Mouse (Mus musculus): Measurements from ENCODE around the gene Gpc2. TPM values are rescaled to one million over a fixed set of nuclear protein-coding genes. Genes with fewer than 3 reads are reported as not detected.

Gpc2 gene
- total RNA-seq, 2 experiments from 2014 or later: 1.7 TPM; not detected in 1

DNA sequence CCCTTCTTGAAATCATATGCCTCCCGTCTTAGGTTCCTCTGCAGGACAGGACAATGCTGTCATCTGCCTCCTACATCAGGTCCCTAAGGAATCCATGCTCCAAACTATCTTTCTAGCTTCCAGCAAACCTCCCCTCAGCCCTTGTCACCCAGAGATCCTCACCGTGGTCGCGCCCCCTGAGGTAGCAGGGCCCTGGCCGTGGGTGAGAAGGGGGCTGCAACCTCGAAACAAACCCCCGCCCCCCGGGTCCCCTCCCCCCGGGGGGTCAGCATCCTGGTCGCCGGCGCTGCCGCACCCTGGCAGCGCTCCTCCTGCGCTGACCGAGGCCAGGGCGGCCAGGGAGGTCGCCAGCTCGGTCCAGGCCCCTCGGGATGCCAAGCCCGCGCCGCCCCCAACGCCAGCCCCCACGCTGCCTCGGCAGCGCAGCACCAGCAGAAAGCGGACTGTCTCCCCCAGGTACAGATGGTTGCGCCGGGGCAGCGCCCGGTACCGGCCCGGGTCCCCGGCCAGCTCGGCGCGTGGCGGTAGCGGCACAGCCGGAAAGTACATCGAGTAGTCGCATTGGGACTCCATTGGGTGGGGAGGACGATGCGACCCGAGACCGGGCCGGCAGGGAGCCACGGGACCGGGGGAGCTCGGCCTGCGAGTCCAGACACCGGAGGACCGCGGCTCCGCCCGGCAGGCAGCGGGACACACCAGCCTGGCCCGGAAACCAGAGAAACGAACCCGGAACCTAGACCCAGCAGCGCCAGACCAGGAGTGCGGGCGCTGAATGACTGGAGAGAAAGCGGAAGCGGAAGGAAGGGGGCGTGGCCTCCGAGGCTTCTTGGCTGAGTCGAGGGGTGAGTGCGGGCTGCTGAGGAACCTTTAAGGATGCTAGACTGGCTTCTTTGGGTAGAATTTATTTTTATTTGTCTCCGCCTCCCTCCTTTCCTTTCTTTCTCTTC lies 16.3 kb downstream of the Gpc2 start, which contains the start of gene BC037034:
BC037034 (minus strand) TSS at position 774 of the 947 bp plus-strand sequence.
- ATAC-seq (replicated peaks; ENCODE audit: low FRiP score, poor library complexity, severe bottlenecking): peak; percentile 94

DNA sequence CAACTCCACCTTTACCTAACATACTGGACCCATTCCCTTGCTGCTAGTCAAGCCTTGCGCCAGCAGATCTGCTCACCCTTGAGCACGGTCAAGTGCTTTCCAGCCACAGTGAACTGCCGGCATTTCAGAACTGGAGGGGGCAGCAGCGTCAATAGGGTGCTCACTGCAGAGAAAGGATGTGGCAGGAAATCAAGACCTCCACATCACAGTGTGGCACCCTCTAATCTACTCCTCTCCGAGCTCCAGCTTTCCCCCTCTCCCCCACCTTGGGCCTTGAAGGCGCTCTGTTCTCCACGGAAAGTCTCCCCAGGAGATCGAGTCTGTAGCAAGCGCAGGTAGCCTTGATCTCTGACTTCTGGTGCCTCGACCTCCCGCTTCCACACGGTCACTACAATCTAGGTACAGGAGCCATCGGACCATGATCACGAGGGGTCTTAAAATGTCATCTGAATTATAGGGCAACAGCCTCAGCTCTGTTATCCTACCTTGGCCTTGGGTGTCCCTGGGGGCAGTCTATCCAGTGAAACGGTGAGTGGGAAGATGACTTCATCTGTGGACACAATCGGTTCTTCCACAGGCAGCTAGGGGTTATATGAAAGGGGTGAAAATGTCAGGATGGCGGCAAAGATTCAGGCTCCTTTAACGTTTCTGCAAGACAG lies 17.1 kb downstream of the Gpc2 start:
- ATAC-seq (replicated peaks; ENCODE audit: low FRiP score, poor library complexity, severe bottlenecking): no peak

DNA sequence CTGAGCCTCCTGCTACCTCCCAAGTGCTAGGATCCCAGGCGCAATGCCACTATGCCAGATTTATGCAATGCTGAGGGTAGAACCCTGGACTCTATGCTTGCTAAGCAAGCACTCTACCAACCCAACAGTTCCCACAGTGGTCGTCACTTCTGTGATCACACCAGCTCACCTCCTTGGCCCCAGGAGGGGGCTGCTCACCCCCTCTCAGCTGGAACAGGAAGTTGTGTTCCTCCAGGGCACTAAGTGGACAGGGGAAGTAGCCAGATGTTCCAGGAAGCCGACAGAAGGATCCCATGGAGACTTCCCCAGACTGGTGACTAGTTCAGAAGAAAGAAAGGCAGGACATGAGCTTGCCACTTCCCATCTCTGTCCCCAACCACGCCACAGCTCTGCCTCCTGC lies 17.8 kb downstream of the Gpc2 start:
- ATAC-seq (replicated peaks; ENCODE audit: low FRiP score, poor library complexity, severe bottlenecking): no peak

DNA sequence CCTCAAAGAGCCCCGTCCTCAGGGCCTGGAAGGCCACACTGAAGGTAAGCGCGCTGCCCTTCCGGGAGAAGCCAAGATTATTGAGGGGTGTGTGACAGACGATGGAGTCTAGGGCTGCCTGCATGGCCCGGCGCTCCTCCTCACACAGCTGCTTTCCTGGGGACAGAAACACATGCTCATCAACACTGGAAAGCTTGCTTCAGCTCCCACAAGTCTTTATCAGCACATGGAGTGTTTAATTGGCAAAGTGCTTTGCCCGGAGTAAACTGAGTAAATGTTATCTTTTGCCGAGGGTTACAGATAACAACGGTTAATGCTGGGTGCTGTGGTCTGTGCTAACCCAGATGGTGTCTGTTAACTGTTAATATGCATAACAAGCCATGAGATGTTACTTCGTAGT lies 19.0 kb downstream of the Gpc2 start:
- ATAC-seq (replicated peaks; ENCODE audit: low FRiP score, poor library complexity, severe bottlenecking): no peak

DNA sequence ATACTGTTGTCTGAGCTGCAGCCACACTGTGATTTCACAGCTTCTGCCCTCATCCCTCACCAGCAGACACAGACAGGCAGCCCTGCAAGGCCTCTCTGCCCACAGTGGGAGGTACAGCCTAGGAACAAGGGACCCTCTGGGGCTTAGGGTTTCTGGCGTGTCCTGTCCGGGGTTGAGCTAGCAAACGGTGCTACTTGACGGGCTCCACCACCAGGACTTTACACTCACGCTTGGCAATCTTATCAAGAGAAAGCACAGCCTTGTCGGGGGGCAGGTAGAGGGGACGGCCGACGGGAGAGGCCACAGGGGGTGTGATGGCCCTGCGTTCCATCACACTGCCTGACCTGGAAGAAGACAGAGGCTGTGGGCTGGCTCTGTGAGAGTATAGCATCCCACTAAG lies 19.8 kb downstream of the Gpc2 start:
- ATAC-seq (replicated peaks; ENCODE audit: low FRiP score, poor library complexity, severe bottlenecking): no peak

DNA sequence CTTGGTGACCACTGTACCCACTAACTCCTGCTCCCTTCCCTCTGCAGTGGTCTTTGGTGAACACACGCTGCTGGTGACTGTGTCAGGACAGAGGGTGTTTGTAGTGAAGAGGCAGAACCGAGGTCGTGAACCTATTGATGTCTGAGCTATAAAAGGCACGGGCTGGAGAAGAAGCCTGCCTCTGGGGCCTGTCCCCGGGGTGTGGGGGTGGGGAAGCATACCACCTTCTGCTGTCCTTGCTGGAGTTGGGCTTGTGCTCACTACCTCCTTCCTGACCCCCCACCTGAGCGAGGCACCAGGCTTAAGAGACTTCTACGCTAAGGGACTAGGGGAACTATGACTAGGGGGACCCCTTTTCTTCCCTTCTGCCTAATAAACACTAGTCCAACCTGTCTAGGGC lies 20.8 kb downstream of the Gpc2 start:
- ATAC-seq (replicated peaks; ENCODE audit: low FRiP score, poor library complexity, severe bottlenecking): no peak

DNA sequence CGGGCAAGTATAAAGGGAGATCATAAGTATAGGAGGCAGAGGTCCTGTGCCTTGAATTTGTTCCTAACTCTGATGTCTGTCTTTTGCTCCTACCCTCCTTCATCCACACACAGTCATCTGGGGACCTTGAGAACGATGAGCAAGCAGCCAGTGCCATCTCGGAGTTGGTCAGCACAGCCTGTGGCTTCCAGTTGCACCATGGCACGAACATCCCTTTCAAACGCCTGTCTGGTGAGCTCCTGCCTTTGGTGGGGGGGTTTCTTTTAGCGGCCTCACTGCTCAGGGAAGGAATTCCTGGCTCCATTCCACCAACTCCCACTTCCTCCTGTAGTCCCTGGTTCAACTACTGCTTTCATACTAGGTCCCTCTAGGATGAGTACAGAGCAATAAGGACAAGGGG lies 21.3 kb downstream of the Gpc2 start:
- no peak for ATAC-seq (replicated peaks; ENCODE audit: low FRiP score, poor library complexity, severe bottlenecking)

DNA sequence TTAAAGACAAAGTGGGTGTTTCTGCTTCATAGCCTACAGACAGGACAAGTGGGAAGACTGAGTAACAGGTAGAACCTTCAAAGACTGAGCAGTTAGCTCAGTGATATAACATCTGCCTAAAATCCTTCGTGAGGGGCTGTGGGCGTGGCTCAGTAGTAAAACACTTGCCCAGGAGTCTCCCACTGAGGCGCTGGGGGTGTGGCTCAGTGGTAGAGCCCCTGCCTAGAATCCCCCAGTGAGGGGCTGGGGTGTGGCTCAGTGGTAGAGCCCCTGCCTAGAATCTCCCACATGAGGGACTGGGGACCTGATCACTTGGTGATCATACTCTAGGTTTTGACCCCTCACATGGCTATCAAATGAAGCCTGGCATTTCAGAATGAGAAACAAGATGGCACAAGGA lies 21.7 kb downstream of the Gpc2 start:
- no peak for ATAC-seq (replicated peaks; ENCODE audit: low FRiP score, poor library complexity, severe bottlenecking)

DNA sequence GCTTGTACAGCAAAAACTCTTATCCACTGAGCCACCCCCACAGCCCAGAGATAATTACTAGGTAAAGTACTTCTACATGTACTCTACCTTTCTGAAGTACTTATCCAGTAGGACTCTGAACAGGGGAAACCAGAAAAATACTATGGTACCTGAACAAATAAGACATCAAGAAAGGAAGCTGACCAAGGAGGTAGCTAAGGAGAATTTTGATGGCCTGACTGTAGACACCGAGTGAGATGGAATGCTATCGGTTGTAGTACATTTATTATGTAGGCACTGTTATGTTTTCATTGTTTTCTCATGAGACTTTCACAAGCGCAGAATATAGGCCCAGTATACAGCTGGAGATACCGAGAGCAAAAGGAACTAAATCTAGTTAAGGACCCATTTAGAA lies 22.2 kb downstream of the Gpc2 start:
- no peak for ATAC-seq (replicated peaks; ENCODE audit: low FRiP score, poor library complexity, severe bottlenecking)

DNA sequence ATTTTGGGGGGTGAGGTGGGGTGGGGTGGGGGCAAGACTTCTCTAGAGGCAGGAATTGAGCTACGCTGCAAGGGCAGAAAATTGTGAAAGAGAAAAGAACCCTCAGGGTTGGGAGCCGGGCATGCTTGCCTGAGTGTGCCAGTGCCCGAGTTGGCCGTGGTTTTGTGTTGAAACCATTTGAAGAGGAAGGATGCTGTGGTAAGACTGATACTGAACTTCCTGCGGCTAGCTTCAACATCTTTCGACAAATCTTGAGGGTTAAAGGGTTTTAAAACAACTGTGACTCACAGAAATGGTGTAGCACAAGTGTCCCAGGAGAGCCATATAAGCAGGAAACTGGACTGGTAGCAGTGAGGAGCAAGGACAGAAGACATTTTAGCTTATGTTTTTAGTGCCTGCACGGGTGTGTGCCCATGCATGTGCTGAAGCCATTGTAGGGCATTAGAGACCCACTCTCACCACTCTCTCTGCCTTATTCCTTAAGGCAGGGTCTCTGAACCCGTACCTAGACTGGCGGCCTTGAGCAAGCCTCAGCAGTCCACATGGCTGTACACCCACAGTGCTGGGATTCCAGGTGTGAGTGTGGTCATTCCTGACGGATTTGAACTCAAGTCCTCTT lies 22.7 kb downstream of the Gpc2 start:
- no peak for ATAC-seq (replicated peaks; ENCODE audit: low FRiP score, poor library complexity, severe bottlenecking)

DNA sequence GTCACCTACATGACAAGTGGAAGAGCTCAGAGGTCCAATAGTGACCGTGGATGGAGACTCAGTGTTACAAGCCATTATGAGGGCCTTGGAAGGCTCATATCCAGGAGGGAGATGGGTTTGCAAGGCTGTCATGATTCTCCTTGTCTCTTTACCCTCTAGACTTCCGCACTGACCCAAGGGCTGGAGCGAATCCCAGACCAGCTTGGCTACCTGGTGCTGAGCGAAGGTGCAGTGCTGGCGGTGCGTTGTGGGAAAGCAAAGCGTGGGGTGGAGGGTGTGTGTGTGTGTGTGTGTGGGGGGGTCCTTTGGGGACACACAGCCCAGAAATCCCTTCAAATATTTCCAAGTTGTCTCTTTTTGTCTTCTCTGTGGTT lies 23.7 kb downstream of the Gpc2 start:
- no peak; the same call in 1 of the 2 replicates for ATAC-seq (replicated peaks; ENCODE audit: low FRiP score, poor library complexity, severe bottlenecking)

DNA sequence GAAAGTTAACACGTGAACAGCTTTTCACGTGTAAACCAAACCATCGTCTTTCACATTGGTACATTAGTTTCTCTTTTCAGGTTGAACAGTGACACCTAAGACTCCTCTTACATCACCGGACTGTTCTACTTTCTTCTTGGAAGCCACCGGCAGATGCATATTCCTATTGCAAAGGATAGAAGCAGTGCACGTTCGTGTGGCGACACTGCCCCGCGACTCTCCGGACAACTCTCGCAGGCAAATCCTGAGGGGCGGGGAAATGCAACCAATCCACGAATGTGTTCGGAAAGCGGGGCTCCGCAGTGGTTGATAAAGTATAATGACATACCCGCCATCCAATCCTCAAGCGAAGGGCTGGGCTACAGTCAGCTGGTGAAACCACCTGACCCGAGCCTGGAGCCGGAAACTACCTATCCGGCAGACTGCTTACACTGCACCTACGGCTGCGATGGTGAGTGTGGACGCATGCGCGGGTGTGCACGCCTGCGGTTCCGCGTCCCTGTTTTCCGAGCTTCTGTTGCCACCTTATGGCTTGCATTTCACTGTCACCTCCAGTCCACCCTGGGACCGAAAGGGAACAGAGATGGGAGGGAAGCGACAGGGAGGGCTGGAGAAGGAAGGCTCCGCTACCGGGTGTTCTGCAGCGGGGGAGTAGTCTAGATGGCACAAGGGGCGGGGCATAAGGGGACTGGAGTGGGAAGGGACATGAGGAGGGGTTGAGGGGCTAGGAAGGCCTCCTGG lies 24.3 kb downstream of the Gpc2 start, which contains the start of gene Lamtor4:
Lamtor4 (plus strand) TSS at position 130 of the 741 bp plus-strand sequence.
- peak; percentile 98 for ATAC-seq (replicated peaks; ENCODE audit: low FRiP score, poor library complexity, severe bottlenecking)

DNA sequence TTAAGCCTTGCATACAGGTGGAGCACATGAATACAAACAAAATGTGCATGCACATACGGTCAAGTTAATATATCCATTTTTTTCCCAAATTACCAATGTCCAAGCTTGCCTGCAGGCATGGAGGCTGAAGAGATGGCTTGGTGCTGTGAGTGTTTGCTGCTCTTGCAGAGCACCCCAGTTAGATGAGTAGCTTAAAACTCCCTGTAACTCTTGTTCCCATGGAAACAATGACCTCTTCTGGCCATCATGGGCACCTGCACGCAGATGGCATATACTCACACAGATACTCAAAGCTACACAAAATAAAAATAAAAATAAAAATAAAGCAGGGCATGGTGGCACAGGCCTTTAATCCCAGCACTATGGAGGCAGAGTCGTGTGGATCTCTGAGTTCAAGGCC lies 26.7 kb downstream of the Gpc2 start:
- no peak for ATAC-seq (replicated peaks; ENCODE audit: low FRiP score, poor library complexity, severe bottlenecking)

DNA sequence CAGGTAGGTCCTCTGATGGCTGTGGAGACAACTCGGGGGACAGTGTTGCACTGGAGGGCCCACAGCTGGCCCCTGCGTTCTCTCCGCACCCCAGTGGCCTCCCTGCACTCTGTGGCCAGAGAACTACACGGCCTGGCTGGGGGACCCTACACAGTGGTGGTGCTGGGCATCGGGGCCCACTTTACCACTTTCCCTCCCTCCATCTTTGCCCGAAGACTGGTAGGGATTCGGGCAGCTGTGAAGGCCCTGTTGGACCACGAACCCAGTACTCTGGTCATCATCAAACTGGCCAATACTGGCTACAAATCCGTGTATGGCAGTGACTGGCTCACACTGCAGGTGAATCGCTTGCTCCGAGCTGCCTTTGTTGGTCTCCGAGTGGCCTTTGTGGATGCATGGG lies 28.7 kb downstream of the Gpc2 start:
- no peak for ATAC-seq (replicated peaks; ENCODE audit: low FRiP score, poor library complexity, severe bottlenecking)

DNA sequence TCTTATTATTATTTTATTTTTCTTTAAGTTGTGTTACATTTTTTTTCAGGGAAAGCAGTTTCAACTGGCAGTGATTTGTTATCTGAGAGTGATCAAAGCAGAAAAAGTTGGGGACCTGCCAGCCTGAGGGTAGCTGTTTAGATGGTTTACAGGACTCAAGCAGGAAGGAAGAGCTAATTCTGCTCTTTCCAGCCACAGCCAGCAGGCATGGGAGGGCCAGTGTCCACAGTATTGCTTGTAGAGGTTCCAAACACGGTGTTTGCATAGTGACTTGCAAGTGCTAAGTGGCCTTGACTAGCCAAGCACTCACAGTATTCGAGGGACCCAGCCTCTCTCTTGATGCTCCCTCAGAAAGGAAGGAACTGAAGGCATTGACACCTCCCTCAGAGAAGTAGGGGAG lies 38.3 kb downstream of the Gpc2 start:
- no peak for ATAC-seq (replicated peaks; ENCODE audit: low FRiP score, poor library complexity, severe bottlenecking)

DNA sequence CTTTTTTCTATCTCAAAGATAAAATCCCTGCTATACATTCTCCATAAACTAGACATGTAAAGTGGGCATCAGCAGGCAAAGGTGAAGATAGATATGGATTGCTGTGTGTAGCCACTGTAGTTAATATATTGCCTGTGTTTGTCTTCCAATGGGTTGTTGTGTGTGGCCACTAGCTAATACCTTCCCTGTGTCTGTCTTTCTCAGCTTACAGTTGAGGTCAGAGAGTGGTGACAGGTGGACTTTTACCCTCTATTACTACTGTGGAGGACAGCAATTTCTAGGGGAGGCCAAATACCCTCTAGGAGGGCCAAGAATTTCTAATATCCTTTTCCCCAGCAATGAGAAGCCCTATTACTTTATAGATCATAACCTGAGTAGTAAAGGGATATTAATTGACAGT lies 45.6 kb downstream of the Gpc2 start:
- ATAC-seq (replicated peaks; ENCODE audit: low FRiP score, poor library complexity, severe bottlenecking): no peak

DNA sequence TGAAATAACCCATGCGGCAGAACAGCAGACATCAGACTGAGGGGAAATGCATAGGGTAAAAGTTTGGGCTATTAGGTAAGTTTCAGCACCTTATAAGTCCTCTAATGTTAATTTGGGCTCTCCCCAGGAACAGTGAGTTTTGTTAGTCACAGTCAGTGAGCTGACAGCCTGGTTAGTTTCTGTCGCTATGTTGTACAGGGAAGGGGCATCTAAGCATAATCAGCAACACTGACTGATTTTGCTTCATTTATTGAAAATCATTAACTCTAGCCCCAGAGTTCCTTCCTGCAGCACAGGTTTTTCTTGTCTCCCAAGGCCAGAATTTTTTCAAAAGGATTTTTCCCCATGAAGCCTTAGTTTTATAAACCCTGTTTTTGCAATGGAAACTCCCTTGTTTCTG lies 46.0 kb downstream of the Gpc2 start:
- no peak for ATAC-seq (replicated peaks; ENCODE audit: low FRiP score, poor library complexity, severe bottlenecking)

DNA sequence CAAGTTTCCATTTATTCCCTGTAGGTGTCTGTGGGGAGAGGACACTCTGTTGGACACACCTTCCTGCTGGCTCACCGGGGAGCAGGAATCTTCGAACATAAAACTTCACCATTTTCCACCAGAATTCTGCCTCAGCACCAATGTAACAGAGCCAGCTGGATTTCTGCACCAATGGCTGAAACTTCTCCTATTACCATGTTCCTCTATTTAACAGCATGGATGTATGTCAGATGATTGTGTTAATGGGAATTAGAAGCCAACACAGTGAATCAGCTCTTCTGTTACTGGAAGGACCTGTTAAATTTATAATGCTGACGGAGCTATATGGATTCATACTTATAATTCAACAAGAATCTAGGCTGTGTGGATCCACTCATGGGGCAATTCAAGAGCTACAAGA lies 50.3 kb downstream of the Gpc2 start:
- ATAC-seq (replicated peaks; ENCODE audit: low FRiP score, poor library complexity, severe bottlenecking): no peak

DNA sequence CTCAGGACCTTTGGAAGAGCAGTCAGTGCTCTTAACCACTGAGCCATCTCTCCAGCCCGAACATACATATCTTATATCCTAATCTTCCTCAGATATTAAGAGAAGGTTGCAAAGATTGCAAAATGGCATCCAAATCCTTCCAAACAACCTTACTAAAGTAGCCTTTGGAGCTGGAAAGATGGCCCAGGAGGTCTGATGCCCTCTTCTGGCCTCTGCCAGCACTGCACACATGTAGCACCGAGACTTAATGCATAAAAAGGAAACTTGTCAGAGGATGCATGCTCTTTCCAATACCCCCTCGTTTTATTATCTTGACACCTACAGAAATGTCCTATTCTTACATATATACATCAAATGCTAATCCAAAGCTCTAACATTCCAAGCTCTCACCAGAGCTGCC lies 51.8 kb downstream of the Gpc2 start:
- peak; percentile 65; the same call in 1 of the 2 replicates for ATAC-seq (replicated peaks; ENCODE audit: low FRiP score, poor library complexity, severe bottlenecking)

DNA sequence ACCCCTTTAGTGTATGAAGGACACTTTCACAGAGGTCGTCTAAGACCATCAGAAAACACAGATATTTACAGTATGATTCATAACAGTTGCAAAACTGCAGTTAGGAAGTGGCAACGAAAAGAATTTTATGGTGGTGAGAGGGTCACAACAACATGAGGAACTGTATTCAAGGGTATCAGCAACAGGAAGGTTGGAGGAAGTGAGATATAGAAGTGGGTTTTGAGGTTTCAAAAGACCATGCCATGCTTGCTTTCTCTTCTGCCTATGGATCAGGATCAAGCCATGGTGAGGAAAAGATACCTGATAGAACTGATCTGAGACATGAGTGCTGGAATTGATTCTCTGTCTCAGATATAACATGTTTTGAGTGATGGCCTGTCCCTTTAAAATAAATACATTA lies 52.4 kb downstream of the Gpc2 start:
- ATAC-seq (replicated peaks; ENCODE audit: low FRiP score, poor library complexity, severe bottlenecking): no peak

All from erythroblast, adult 5-6 weeks (primary cell).